Mouse (Mus musculus) cortical plate, adult 2 months (tissue): ENCODE results near the gene Coq10a. TPM values are rescaled to one million over a fixed set of nuclear protein-coding genes. Genes with fewer than 3 reads are reported as not detected.

Experiments
- H3K27ac ChIP-seq: fragments of 200-500 bp; 2 replicates; pipeline ENCODE4 v1.5.1; 2012; ENCODE audit warnings: low read length, control low read depth, inconsistent platforms; ENCODE audit not compliant: insufficient read depth
- H3K4me1 ChIP-seq: fragments of 200-500 bp; 2 replicates; pipeline ENCODE4 v1.6.1; 2011; ENCODE audit warnings: low read length; ENCODE audit not compliant: control insufficient read depth, insufficient read depth
- H3K4me3 ChIP-seq: fragments of 200-500 bp; 2 replicates; pipeline ENCODE4 v1.5.1; 2011; ENCODE audit warnings: mild to moderate bottlenecking, low read length, control low read depth; ENCODE audit not compliant: insufficient read depth
- CTCF ChIP-seq: fragments of 200-500 bp; IDR thresholded peaks from 2 replicates; pipeline ENCODE4 v1.5.1; 2011; ENCODE audit warnings: mild to moderate bottlenecking, control low read depth, low read length; ENCODE audit not compliant: insufficient read depth; ENCODE audit errors: extremely low read depth
- POLR2A ChIP-seq: fragments of 200-500 bp; IDR thresholded peaks from 2 replicates; pipeline ENCODE4 v1.6.1; 2011; ENCODE audit warnings: mild to moderate bottlenecking, low read length, control low read depth; ENCODE audit not compliant: insufficient read depth; ENCODE audit errors: extremely low read depth
- polyA plus RNA-seq: library from polyadenylated mRNA; depleted of rRNA; stranded (reverse); fragments of >200 nt; gene quantifications from 2 replicates; pipeline ENCODE4 v1.2.3, GENCODE M21; 2012

Gene Coq10a
- polyA plus RNA-seq, 1 experiment, result 101 TPM

- no peaks in the 10 kb centered on the region for H3K4me1 ChIP-seq
- no peak overlapping the region for H3K4me3 ChIP-seq
- no peak overlapping the region for H3K27ac ChIP-seq
- TF ChIP-seq CTCF (no peak), POLR2A (no peak)
Measured at GRCm38 (mm10) chr10:128385902-128386301, 17.1 kb upstream of the Coq10a start.

DNA sequence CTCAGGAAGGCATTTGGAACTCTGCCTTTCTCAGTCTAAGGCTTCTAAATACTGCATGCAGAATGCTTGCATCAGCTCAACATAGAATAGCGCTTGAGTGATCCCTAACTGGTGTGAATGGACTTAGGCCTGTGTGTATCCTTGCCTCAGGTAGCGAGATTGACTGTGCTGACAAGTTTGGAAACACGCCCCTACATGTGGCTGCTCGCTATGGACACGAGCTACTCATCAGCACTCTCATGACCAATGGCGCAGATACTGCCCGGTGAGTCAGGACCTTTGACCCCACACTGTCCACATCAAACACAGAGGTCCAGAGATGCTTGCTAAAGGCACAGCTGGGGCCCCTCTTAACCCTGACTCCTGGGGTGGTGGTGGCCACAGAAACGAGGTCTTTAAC, 13.7 kb upstream of the Coq10a start:
- Histone ChIP-seq H3K4me1 (peaks cover 6% of the 10 kb centered on the region), H3K27ac (no peak overlapping the region), H3K4me3 (no peak overlapping the region)
- no peak for TF ChIP-seq CTCF

DNA sequence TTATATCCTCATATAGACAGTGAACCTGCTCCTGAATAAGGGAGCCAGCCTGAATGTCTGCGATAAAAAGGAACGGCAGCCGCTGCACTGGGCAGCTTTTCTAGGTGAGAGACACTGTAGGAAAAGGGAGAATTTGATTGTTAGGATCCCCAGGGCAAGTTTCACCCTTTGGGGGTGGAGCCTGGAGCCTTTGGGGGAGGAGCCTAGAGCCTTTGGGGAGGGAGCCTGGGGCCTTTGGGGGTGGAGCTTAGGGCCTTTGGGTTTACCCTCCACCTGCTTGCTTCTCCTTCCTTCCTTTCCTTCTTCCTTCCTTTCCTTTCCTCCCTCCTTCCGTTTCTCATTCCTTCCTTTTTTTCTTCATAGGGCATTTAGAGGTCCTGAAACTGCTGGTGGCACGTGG, 11.8 kb upstream of the Coq10a start:
- H3K4me1 ChIP-seq, result peaks cover 6% of the 10 kb centered on the region
- no peak overlapping the region for H3K27ac ChIP-seq
- TF ChIP-seq POLR2A, result no peak
- TF ChIP-seq CTCF, result no peak
- no peak overlapping the region for H3K4me3 ChIP-seq

DNA sequence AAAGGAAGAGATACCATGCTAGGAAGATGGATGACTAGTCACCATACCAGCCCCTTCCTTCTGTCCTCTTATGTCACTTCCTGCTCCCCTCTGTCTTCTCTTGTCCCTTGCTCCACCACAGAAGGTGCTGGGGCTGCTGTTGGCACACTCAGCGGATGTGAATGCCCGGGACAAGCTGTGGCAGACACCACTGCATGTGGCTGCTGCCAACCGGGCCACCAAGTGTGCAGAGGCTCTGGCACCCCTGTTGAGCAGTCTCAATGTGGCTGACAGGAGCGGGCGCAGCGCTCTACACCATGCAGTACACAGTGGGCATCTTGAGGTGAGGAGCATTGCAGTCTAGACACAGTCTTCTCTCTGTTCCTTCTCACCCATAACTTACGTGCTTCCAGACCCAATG, 10.5 kb upstream of the Coq10a start:
- TF ChIP-seq CTCF, result no peak
- TF ChIP-seq POLR2A, result no peak
- peak overlapping the region; percentile 20; the same call in 1 of the 2 replicates for H3K4me3 ChIP-seq
- no peak overlapping the region for H3K27ac ChIP-seq
- peaks cover 6% of the 10 kb centered on the region for H3K4me1 ChIP-seq

- H3K4me3 ChIP-seq, result peak overlapping the region; percentile 88
- TF ChIP-seq POLR2A (no peak), CTCF (no peak)
- peaks cover 6% of the 10 kb centered on the region for H3K4me1 ChIP-seq
- peak overlapping the region; percentile 68; the same call in 1 of the 2 replicates for H3K27ac ChIP-seq
Measured at GRCm38 (mm10) chr10:128378462-128378861, 9.7 kb upstream of the Coq10a start.

- TF ChIP-seq CTCF (no peak), POLR2A (peak; percentile 64)
Measured at GRCm38 (mm10) chr10:128377940-128378448, 9.2 kb upstream of the Coq10a start.

GRCm38 (mm10) chr10:128377222-128377939, 8.6 kb upstream of the Coq10a start:
- Histone ChIP-seq H3K4me3 (peak overlapping the region; percentile 88), H3K27ac (peak overlapping the region; percentile 68), H3K4me1 (peaks cover 6% of the 10 kb centered on the region)
- no peak for TF ChIP-seq POLR2A
- no peak for TF ChIP-seq CTCF

More at GRCm38 (mm10) chr10:128377940-128378448, 9.2 kb upstream of the Coq10a start:
- peaks cover 6% of the 10 kb centered on the region for H3K4me1 ChIP-seq
- H3K27ac ChIP-seq, result peak overlapping the region; percentile 68; the same call in 1 of the 2 replicates
- H3K4me3 ChIP-seq, result peak overlapping the region; percentile 88

DNA sequence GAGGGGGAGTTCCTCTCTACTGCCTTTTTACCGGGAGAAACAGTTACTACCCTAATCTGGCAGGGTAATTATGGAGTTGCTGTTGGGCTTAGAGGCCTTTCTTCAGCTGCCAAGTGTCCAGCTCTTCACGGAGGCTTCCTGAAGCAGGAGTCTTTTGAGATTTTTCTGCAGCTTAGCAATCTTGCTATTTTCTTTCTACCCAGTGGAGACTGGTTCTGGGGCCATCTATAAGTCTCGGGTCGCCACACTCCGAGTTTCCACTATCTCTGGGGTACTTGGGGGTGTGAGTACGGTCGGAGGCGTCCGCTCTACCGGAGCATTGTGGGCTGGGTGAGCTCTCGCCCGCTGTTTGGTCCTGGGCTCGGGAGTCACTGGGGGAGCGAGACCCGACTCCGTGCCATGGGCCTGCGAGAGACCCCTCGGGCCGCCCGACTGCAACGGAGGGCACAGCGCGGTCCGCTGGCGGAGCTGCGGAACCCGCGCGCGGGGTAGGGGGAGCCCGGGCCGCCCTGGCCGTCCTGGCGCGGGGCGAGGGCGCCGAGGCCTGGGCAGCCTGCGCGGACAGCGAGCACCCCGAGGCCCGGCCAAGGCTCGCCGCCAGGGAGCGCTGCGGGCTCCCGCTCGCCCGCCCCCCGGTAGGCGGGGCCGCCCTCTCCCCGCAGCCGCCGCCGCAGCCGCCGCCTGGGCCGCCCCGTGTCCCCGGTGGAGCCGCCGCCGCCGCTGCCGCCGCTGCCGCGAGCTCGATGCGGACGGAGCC, 7.8 kb upstream of the Coq10a start, which contains the start of gene Ankrd52:
Gene Ankrd52, plus strand, starts transcription at position 661 of the 757 bp plus-strand sequence.
- peak within 1 kb of the TSS; percentile 100 for H3K27ac ChIP-seq
- peaks cover 6% of the 10 kb centered on the region for H3K4me1 ChIP-seq
- H3K4me3 ChIP-seq, result peak within 1 kb of the TSS; percentile 88
- TF ChIP-seq CTCF (0 out of 2 replicates have a peak, but pooled peaks have one; percentile 1), POLR2A (no peak)

- peaks cover 6% of the 10 kb centered on the region for H3K4me1 ChIP-seq
- peak overlapping the region; percentile 88 for H3K4me3 ChIP-seq
- H3K27ac ChIP-seq, result peak overlapping the region; percentile 100
- TF ChIP-seq CTCF (no peak), POLR2A (no peak)
Measured at GRCm38 (mm10) chr10:128376099-128376454, 7.3 kb upstream of the Coq10a start.

DNA sequence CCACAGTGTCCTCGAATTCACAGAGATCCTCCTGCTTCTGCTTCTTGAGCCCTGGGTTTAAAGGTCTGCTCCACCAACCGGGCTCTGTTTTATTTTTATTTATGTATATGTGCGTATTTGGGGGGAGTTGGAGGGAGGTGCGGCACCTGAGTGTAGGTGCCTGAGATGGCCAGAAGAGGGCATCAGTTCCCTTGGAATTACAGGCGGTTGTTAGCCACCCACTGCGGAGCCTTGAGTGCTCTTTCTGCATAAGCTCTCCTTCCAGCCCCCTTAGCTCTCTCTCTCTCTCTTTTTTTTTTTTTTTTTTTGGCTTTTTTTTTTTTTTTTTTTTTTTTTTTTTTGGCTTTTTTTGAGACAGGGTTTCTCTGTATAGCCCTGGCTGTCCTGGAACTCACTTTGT, 5.6 kb upstream of the Coq10a start:
- 0 out of 2 replicates have a peak, but pooled peaks have one; percentile 10 for TF ChIP-seq CTCF
- no peak for TF ChIP-seq POLR2A
- Histone ChIP-seq H3K4me1 (peaks cover 6% of the 10 kb centered on the region), H3K27ac (no peak overlapping the region), H3K4me3 (no peak overlapping the region)
